Mouse (Mus musculus): ENCODE measurements at regions not wholly inside any gene's neighbourhood (a gene's known extent, or its start where the extent isn't known, plus 50 kb on each side); places are given as distances from the start of the nearest gene placed in this dataset.

DNA sequence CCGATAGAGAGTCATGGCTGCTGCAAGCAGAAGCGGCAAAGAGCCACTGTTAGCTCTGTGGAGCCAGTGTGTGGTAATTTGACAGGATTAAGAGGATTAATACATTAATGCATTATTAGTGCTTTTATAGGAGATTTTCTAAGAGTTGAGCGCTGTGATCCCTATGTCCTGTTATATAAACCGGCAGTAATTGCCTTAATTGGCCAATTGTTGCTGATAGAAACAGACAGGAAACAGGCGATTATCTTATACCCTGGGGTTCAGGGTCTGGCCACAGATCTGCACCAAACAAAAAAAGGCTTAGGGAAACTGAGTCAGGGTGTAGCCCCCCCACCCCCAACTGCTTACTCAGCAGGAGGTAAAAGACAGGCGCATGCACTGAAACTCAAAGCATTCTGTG, 436.7 kb downstream of the Cdk5rap2 start:
- DNase-seq (ENCODE audit: low spot score in 2 of 2), result no peak

DNA sequence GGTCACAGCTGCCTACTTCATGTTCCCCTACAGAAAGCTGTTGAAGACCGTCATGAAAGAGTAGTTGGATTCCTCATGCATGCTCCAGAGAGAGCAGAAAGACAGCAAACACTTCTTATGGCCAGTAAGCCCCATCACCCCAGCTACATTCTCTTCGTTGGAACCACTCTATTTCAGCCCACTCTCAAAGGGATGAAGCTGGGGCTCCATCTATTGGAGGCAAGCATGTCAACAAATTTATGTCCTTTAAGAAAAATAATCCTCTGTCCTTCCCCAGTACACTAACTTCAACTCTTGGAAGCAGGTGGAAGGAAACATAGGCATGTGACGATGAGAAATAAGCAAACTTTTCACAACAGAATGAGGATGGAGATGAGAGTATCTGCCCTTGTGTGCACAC, 438.5 kb downstream of the Cdk5rap2 start:
- no peak for DNase-seq (ENCODE audit: low spot score in 2 of 2)

DNA sequence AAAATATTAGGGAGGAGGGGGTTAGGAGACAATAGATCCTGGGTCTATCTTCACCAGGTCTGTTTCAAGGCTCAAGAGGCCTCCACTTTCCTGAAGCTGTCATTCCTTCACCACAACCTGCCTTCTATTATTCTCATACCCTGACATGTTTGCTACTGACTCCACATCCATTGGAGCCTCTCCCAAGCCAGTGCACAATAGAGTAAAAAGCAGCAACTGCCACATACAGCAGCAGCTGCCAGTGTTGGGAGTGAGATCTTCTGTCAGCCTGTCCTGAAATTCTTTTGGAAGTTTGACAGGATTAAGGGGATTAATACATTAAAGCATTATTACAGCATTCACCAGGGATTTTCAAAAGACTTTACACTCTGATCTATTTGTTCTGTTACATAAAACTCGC, 441.8 kb downstream of the Cdk5rap2 start:
- DNase-seq (ENCODE audit: low spot score in 2 of 2), result no peak

All from left cerebral cortex, adult 8-10 months (tissue).